13 mouse cellular contexts compared by ENCODE assay signal in the genomic region with DNA sequence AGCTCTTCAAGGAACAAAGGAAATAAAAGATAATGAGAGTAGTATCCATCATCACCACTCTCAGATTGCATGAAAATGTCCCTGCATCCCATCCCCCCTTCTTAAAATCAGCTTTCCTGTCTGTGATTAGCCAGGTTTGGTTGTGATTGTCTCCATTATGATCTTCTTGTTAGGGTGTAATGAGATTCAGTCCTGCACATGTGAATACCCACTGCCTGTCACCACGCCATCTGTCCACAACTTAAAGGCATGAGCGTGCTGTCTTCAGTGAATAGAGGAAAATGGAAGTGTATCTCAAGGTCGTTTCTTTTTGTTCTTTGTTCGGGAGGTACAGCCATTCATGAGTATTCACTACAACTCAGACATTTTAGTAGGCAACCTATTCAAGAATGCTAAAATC.
DNase-seq lines count a peak whose midpoint lies in the region; ATAC-seq lines count a peak whose summit lies in the region.
"Had no signal": no experiment of that assay in that cellular context is flagged by ENCODE, and none has a peak within 500 bp of the region (broad histone marks: within the 10 kb centered on the region; RNA-seq: fewer than 3 reads in every experiment).

No protein-coding gene starts in this region.

- H3K27me3 ChIP-seq in neural tube, embryonic 11.5 days (ENCODE audit: control insufficient read depth, insufficient read depth, low read length): no peaks in the 10 kb centered on the region
- no peaks in the 10 kb centered on the region for H3K27me3 ChIP-seq in neural tube, embryonic 15.5 days (replicated peaks)
- H3K27me3 ChIP-seq in forebrain, embryonic 12.5 days: no peaks in the 10 kb centered on the region
- no peaks in the 10 kb centered on the region for H3K27me3 ChIP-seq in hindbrain, embryonic 15.5 days
- H3K27me3 ChIP-seq in neural tube, embryonic 14.5 days (ENCODE audit: control insufficient read depth, insufficient read depth, low read length): no peaks in the 10 kb centered on the region
- H3K27me3 ChIP-seq: heart, embryonic 15.5 days; limb, embryonic 12.5 days had no signal

- no peaks in the 10 kb centered on the region for H3K9me3 ChIP-seq in neural tube, embryonic 11.5 days (ENCODE audit: control insufficient read depth, low read length)
- H3K9me3 ChIP-seq in neural tube, embryonic 15.5 days (replicated peaks): no peaks in the 10 kb centered on the region
- no peaks in the 10 kb centered on the region for H3K9me3 ChIP-seq in forebrain, embryonic 12.5 days
- H3K9me3 ChIP-seq in hindbrain, embryonic 15.5 days: no peaks in the 10 kb centered on the region
- no peaks in the 10 kb centered on the region for H3K9me3 ChIP-seq in neural tube, embryonic 14.5 days (ENCODE audit: control insufficient read depth, low read length)
- H3K9me3 ChIP-seq: heart, embryonic 15.5 days; limb, embryonic 12.5 days had no signal

- WGBS in neural tube, embryonic 11.5 days: 60% methylated on average over 4 of the region's 4 CpGs
- 23% methylated on average over 4 of the region's 4 CpGs for WGBS in neural tube, embryonic 15.5 days
- WGBS in forebrain, embryonic 12.5 days: 18% methylated on average over 4 of the region's 4 CpGs
- WGBS in hindbrain, embryonic 15.5 days: 18% methylated on average over 4 of the region's 4 CpGs
- WGBS in neural tube, embryonic 14.5 days: 22% methylated on average over 4 of the region's 4 CpGs

- no peaks in the 10 kb centered on the region for H3K4me1 ChIP-seq in neural tube, embryonic 11.5 days (ENCODE audit: control insufficient read depth, insufficient read depth, low read length)
- peaks cover 18% of the 10 kb centered on the region for H3K4me1 ChIP-seq in neural tube, embryonic 15.5 days
- peaks cover 15% of the 10 kb centered on the region for H3K4me1 ChIP-seq in forebrain, embryonic 12.5 days
- peaks cover 31% of the 10 kb centered on the region for H3K4me1 ChIP-seq in hindbrain, embryonic 15.5 days (replicated peaks)
- H3K4me1 ChIP-seq in neural tube, embryonic 14.5 days (ENCODE audit: control insufficient read depth, insufficient read depth, low read length): peaks cover 8% of the 10 kb centered on the region
- H3K4me1 ChIP-seq: heart, embryonic 15.5 days; limb, embryonic 12.5 days had no signal

- peak; percentile 79 for ATAC-seq in neural tube, embryonic 11.5 days (ENCODE audit: insufficient read depth, low FRiP score, low TSS enrichment)
- ATAC-seq in neural tube, embryonic 15.5 days (ENCODE audit: low FRiP score): no peak
- peak; percentile 89 for ATAC-seq in forebrain, embryonic 12.5 days (ENCODE audit: low FRiP score)
- peak; percentile 51; the same call in 1 of the 2 replicates for ATAC-seq in hindbrain, embryonic 15.5 days (ENCODE audit: low FRiP score, low read depth)
- peak; percentile 39; the same call in 1 of the 2 replicates for ATAC-seq in neural tube, embryonic 14.5 days (ENCODE audit: low read depth)

- no peak overlapping the region for H3K9ac ChIP-seq in neural tube, embryonic 11.5 days (ENCODE audit: low read length)
- no peak overlapping the region for H3K9ac ChIP-seq in neural tube, embryonic 15.5 days (replicated peaks)
- no peak overlapping the region for H3K9ac ChIP-seq in forebrain, embryonic 12.5 days
- H3K9ac ChIP-seq in hindbrain, embryonic 15.5 days: no peak overlapping the region
- no peak overlapping the region for H3K9ac ChIP-seq in neural tube, embryonic 14.5 days (replicated peaks; ENCODE audit: low read depth, low read length)
- H3K9ac ChIP-seq: heart, embryonic 15.5 days; limb, embryonic 12.5 days had no signal

- H3K4me2 ChIP-seq in neural tube, embryonic 11.5 days (ENCODE audit: low read depth): no peak overlapping the region
- no peak overlapping the region for H3K4me2 ChIP-seq in neural tube, embryonic 15.5 days
- H3K4me2 ChIP-seq in forebrain, embryonic 12.5 days: no peak overlapping the region
- H3K4me2 ChIP-seq in hindbrain, embryonic 15.5 days: no peak overlapping the region
- no peak overlapping the region for H3K4me2 ChIP-seq in neural tube, embryonic 14.5 days (ENCODE audit: low read depth, low read length)
- H3K4me2 ChIP-seq: heart, embryonic 15.5 days; limb, embryonic 12.5 days had no signal

- no peak overlapping the region for H3K4me3 ChIP-seq in neural tube, embryonic 11.5 days (ENCODE audit: low read depth, low read length)
- no peak overlapping the region for H3K4me3 ChIP-seq in neural tube, embryonic 15.5 days (replicated peaks)
- no peak overlapping the region for H3K4me3 ChIP-seq in forebrain, embryonic 12.5 days (replicated peaks)
- H3K4me3 ChIP-seq in hindbrain, embryonic 15.5 days: no peak overlapping the region
- H3K4me3 ChIP-seq in neural tube, embryonic 14.5 days (ENCODE audit: low read depth, low read length): no peak overlapping the region
- H3K4me3 ChIP-seq: heart, embryonic 15.5 days; limb, embryonic 12.5 days had no signal

- H3K36me3 ChIP-seq in neural tube, embryonic 11.5 days (ENCODE audit: control insufficient read depth, insufficient read depth, low read length): no peaks in the 10 kb centered on the region
- no peaks in the 10 kb centered on the region for H3K36me3 ChIP-seq in neural tube, embryonic 15.5 days
- H3K36me3 ChIP-seq in forebrain, embryonic 12.5 days (replicated peaks): no peaks in the 10 kb centered on the region
- no peaks in the 10 kb centered on the region for H3K36me3 ChIP-seq in hindbrain, embryonic 15.5 days
- H3K36me3 ChIP-seq in neural tube, embryonic 14.5 days (ENCODE audit: control insufficient read depth, insufficient read depth, low read length): no peaks in the 10 kb centered on the region
- H3K36me3 ChIP-seq: heart, embryonic 15.5 days; limb, embryonic 12.5 days had no signal

- DNase-seq in neural tube, embryonic 11.5 days (ENCODE audit: low spot score): peak; percentile 29
- no peak for DNase-seq in ovary, postnatal 14 days (ENCODE audit: low spot score)
- DNase-seq in gastrocnemius, postnatal 10 days: no peak
- no peak for DNase-seq in urinary bladder, postnatal 10 days (ENCODE audit: low spot score)
- DNase-seq: thymus, postnatal 36 days had no signal

- H3K27ac ChIP-seq in neural tube, embryonic 11.5 days (ENCODE audit: low read depth, low read length): no peak overlapping the region; the same call in 1 of the 2 replicates
- H3K27ac ChIP-seq in neural tube, embryonic 15.5 days (replicated peaks): no peak overlapping the region; the same call in 1 of the 2 replicates
- peak overlapping the region; percentile 84 for H3K27ac ChIP-seq in forebrain, embryonic 12.5 days
- peak overlapping the region; percentile 67 for H3K27ac ChIP-seq in hindbrain, embryonic 15.5 days (replicated peaks)
- H3K27ac ChIP-seq in neural tube, embryonic 14.5 days (ENCODE audit: low read depth, low read length): peak overlapping the region; percentile 52; the same call in 1 of the 2 replicates
- H3K27ac ChIP-seq: heart, embryonic 15.5 days; kidney, postnatal 0 days; limb, embryonic 12.5 days; macrophage had no signal

Comparison
In these comparisons a context has a peak if more than half of its experiments do, and no peak if none do; other contexts are left out.
1. H3K27ac ChIP-seq: peak in forebrain, embryonic 12.5 days (single experiment), hindbrain, embryonic 15.5 days (single experiment) and neural tube, embryonic 14.5 days (single experiment); none in neural tube, embryonic 11.5 days (single experiment) and neural tube, embryonic 15.5 days (single experiment).